Mouse (Mus musculus): ENCODE data around the gene Spin1. TPM values are rescaled to one million over a fixed set of nuclear protein-coding genes. Genes with fewer than 3 reads are reported as not detected.
A peak's percentile ranks its signal among the peaks of the same experiment; 100 is the strongest.
"Not testable (repeated sequence)": the region's sequence is repeated elsewhere in the genome, so short reads cannot be mapped to it uniquely, and the experiment has no call there.

Spin1 gene
- total RNA-seq (2014; fragmentation: Nextera tagmentation) (12.6 and 16.1 TPM in 2 replicates), total RNA-seq (2017) (14.5 and 24.0 TPM in 2 replicates)

DNA sequence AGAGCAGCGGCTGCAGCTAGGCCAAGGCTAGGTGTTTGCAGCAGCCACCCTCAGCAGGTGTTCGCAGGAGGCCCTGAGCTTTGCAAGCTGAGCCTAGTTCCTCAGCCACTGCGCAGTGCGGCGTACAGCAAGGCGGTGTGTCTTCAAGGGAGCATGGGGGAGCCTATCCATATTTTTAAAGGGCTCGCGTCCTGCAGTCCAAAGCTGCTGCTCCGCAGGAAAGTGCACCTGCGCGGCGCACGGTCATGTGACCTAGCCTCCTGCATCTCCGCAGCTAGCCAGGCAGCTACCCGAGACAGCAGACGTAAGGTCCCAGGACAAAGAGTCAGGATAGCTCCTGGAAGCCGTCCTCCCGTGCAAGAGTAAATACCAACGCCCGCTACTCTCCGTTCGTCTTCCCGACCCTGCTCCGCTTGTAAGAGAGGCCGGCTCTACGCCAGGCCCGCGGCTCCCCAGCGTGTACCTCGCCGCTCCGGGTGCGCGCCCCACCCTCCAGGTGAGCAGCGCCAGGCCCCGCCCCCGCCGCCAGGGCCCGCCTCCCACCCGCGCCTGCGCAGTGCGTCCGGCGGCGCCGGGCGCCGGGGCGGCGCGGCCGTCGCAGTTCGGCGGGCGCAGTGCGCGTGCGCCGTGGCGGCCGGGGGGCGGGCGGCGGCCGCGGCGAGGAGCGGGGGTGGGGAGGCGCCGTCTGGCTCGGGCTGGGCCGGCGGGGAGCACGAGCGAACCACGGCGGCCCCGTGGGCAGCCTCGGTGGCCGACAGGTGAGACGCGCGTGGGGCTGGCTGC, at the start of gene Spin1:
Gene Spin1 (plus strand): TSS at position 648 of the 783 bp plus-strand sequence.
- peak; percentile 72 for ATAC-seq (replicated peaks; ENCODE audit: low FRiP score, low TSS enrichment, poor library complexity, severe bottlenecking)

DNA sequence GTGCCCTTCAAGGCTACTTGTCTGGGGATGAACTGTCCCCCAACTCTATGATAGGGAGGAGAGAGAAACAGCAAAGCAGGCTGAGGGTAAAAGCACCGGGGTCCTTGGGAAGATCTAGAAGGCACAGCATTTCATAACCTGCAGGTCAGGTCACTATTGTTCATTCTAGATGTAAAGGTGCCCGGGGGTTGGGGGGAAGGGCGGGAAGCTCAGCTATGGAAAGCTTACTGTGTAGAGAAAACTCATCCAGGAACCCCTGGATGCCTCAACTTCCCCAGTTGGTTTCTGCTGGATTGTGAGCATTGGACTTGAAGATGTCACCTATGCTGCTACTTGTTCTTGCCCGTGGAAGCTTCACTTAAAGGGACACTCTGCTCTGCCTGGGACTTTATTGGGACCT, 49.7 kb upstream of the Spin1 start:
- ATAC-seq (replicated peaks; ENCODE audit: low FRiP score, low TSS enrichment, poor library complexity, severe bottlenecking) = no peak

- no peak for ATAC-seq (replicated peaks; ENCODE audit: low FRiP score, low TSS enrichment, poor library complexity, severe bottlenecking)
Observed at GRCm38 (mm10) chr13:51052408-51052807, 48.3 kb upstream of the Spin1 start.

DNA sequence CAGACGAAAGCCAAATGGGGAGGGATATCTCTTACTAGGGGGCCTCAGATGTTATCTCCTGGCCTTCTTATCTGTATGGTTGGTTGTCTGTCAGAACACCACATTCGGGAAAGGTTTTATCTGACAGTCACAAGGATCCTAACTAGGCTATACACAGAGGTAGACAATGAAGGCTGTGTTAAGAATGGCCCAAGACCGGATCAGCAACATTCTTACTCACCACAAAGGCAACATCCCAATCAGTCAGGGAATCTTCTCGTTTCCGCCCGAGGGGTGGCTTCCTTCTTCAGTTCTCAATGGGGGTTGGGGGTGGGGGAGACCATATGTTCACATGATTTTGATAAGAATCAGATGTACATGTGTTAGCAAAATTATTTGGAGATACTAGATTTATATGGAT, 37.7 kb upstream of the Spin1 start:
- ATAC-seq (replicated peaks; ENCODE audit: low FRiP score, low TSS enrichment, poor library complexity, severe bottlenecking) = no peak

GRCm38 (mm10) chr13:51063721-51064120, 37.0 kb upstream of the Spin1 start:
- ATAC-seq (replicated peaks; ENCODE audit: low FRiP score, low TSS enrichment, poor library complexity, severe bottlenecking) = no peak

- ATAC-seq (replicated peaks; ENCODE audit: low FRiP score, low TSS enrichment, poor library complexity, severe bottlenecking) = no peak
Observed at GRCm38 (mm10) chr13:51064429-51064828, 36.3 kb upstream of the Spin1 start.

- no peak for ATAC-seq (replicated peaks; ENCODE audit: low FRiP score, low TSS enrichment, poor library complexity, severe bottlenecking)
Observed at GRCm38 (mm10) chr13:51071063-51071680, 29.5 kb upstream of the Spin1 start.

DNA sequence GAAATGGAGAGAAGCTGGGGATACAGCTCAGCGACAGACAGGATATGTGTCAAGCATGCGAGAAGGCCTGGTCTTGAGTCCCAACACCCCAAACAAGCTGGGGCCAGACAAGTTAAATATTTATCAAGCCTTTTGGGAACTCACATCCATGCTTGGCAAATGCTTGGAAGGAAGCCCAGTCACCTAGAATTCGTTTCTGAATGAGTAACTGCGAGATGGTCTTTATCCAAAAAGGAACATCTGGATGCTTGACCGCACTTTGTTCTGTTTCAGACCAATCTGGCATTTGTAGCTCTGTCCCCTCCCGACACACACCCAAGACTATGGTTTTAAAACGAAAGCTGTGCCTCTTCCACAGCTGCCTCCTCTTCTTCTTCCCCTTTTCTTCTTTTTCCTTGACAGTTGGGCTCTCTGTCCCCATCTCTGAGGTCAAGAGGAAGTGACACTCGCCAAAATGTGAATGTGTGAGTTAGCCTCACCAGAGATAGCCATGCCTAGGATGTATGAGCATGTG, 28.9 kb upstream of the Spin1 start:
- no peak for ATAC-seq (replicated peaks; ENCODE audit: low FRiP score, low TSS enrichment, poor library complexity, severe bottlenecking)

GRCm38 (mm10) chr13:51072917-51073843, 27.5 kb upstream of the Spin1 start:
- no peak for ATAC-seq (replicated peaks; ENCODE audit: low FRiP score, low TSS enrichment, poor library complexity, severe bottlenecking)

DNA sequence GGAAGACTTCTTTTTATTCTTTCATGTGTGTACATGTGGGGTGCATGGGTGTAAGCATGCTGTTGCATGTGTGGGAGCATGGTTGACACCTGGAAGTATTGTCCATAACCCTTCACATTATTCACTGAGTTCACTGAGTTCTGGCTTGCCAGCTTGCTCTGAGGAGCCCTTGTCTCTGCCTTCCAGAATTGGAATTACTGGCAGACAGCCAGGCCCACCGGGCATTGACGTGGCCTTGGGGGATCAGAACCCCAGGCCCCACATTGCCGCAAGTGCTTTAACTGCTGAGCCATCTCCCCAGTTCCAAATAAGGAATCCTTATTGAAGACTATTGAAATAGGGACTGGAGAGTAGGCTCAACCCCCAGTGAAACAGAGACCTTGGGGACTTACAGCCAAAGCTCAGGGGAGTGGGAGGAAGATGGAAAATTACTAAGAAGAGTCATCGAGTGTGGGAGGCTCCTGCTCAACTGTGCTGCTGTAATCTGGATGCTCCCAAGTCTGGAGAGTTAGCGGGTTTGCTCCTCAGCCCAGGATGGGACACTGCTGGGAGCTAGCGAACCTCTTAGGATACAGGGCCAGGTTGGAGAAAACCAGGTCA, 26.5 kb upstream of the Spin1 start:
- ATAC-seq (replicated peaks; ENCODE audit: low FRiP score, low TSS enrichment, poor library complexity, severe bottlenecking) = no peak

DNA sequence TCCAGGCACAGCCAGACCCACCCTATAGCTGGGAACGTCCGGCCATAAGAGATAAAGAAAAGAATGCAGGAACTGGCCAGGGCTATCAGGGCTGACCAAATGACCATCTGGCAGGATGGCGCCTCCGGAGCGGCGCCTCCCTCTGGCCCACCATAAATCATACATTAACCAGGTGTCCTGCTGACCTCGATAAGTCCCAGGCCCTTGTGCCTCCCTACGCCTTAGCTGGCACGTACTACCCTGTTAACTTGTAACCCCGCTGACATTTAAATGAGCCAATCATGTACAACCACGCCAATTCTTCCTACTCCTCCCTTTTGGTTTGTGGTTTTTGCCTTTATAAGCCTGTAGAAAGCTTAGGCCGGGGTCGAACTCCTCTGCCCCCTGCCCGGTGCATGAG, 24.5 kb upstream of the Spin1 start:
- not testable (repeated sequence) for ATAC-seq (replicated peaks; ENCODE audit: low FRiP score, low TSS enrichment, poor library complexity, severe bottlenecking)

DNA sequence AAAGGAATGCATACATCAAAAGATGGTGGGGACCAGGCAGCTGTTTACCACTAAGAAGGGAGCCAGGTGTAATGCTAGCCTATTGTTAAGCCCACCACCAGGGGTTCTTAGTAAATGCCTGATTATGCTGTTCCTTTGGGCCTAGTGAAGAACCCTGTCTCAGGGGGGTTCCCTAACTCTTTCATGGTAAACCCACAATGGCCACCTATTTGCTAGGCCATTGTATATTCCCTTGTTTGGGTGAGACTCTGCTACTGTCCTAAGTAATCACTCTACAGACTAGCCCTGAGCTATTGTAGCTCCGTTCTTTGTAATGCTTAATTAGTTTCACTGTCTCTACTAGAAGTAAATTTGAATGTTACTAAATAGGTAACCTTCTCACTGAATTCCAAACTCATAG, 22.1 kb upstream of the Spin1 start:
- ATAC-seq (replicated peaks; ENCODE audit: low FRiP score, low TSS enrichment, poor library complexity, severe bottlenecking) = not testable (repeated sequence)

DNA sequence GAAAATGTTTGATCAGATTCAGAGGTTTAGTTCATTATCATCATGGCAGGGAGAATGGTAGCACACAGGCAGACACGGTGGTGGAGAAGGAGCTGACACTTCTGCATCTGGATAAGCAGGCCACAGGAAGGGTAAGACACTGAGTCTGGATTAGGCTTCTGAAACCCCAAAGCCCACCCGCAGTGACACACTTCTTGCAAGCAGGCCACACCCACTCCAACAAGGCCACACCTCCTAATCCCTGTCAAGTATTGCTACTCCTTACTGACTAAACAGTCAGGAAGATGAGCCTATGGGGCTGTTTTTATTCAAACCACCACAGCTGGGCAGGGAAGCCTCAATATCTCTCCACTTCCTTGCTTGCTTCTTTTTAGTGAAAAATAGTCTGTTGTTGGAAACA, 19.9 kb upstream of the Spin1 start:
- ATAC-seq (replicated peaks; ENCODE audit: low FRiP score, low TSS enrichment, poor library complexity, severe bottlenecking) = no peak

DNA sequence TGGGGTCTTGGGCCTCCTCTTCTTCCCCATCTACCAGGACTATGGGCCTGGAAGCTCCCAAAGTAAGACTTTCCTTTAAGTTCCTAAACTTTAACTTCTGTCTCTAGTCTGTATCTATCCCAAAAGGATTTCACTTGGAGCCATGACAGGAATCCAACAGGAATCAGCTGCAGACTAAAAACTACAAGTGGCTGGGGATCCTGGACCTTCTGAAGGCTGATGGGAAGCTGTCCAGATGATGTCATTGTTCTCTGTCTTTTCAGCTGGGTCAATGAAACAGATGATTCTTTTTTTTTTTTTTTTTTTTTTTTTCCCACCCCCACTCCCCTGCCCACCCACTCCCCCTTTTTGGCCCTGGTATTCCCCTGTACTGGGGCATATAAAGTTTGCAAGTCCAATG, 16.4 kb upstream of the Spin1 start:
- ATAC-seq (replicated peaks; ENCODE audit: low FRiP score, low TSS enrichment, poor library complexity, severe bottlenecking) = no peak

DNA sequence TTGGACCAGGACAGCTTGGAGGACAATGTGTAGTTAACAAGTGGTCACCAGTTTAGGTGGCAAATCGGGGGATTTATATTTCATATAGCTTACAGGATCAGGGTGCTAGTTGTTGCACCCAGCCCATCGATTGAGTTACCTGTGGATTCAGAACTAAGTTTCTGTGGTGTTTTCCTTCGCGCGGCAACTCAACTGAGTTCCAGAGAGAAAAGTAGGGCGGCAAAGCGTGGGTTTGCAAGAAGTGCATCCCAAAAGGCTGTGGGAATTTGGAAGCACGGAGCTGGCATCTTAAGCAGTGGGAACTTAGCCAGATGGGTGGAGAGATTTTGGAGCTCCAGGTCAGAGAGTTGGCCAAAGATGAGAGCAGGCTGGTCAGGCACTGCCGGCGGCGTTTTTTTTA, 14.7 kb upstream of the Spin1 start:
- ATAC-seq (replicated peaks; ENCODE audit: low FRiP score, low TSS enrichment, poor library complexity, severe bottlenecking) = no peak

GRCm38 (mm10) chr13:51087253-51087652, 13.4 kb upstream of the Spin1 start:
- no peak for ATAC-seq (replicated peaks; ENCODE audit: low FRiP score, low TSS enrichment, poor library complexity, severe bottlenecking)

GRCm38 (mm10) chr13:51088207-51088606, 12.5 kb upstream of the Spin1 start:
- ATAC-seq (replicated peaks; ENCODE audit: low FRiP score, low TSS enrichment, poor library complexity, severe bottlenecking) = no peak

DNA sequence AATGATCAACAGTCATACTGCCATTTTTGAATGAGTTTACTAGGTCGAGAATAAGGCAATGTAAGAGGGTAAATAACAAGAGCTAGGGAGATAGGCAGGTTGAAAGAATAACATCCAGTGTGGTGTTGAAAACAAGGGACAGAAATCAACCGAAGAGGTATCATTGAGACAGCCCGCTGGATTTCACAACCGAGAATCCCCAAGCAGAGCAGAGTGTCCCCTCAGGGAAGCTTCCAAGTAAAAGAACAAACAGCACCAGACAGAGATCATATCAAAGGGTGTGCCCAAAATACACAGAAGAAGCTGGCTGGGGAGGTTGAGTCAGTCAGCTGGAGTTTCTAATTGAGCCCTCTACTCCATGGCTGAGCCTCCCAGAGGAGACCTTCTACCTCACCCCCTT, 11.6 kb upstream of the Spin1 start:
- no peak for ATAC-seq (replicated peaks; ENCODE audit: low FRiP score, low TSS enrichment, poor library complexity, severe bottlenecking)

GRCm38 (mm10) chr13:51090105-51090661, 10.5 kb upstream of the Spin1 start:
- ATAC-seq (replicated peaks; ENCODE audit: low FRiP score, low TSS enrichment, poor library complexity, severe bottlenecking) = no peak

Measured in megakaryocyte-erythroid progenitor cell, adult 5-6 weeks (primary cell).